Mouse (Mus musculus): Measurements from ENCODE around the gene Rbbp7.

Gene Rbbp7

DNA sequence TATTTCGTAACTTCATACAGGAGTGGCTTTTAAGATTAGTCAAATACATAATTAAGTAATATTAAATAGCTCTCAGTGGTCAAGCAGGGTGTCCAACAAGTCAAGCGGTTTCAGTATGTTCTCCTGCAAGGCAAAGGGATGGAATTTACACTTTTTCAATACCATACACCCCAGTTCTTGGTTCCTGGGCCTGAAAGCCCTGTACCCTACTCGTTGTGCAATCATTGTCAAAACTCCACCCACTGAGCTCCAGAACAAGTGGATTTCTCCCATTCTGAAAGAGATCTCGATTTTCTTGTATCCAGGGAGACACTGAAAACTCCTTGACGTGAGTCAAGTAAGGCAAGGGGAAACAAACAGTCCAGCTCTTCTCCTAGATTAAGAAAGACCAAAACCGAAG is 67.8 kb downstream of the Rbbp7 start:
- DNase-seq (ENCODE audit: inconsistent ontology term): no peak

Measured in Muller cell, postnatal 12 days (primary cell).